Mouse (Mus musculus) midbrain, embryonic 12.5 days (tissue): Measurements from ENCODE around the gene Olfr605. TPM values are rescaled to one million over a fixed set of nuclear protein-coding genes. Genes with fewer than 3 reads are reported as not detected.
"Not testable (repeated sequence)": the region's sequence is repeated elsewhere in the genome, so short reads cannot be mapped to it uniquely, and the experiment has no call there.

Experiments
- ATAC-seq: fragments of 200-750 bp; cut with Nextera tagmentation; 2 replicates; pipeline ENCODE4 v1.8.0; 2017; ENCODE audit warnings: low read depth, moderate TSS enrichment, moderate library complexity; ENCODE audit not compliant: low FRiP score
- H3K27ac ChIP-seq: fragments of 300-500 bp; sonication (generic); replicated peaks from 2 replicates; pipeline ENCODE4 v1.5.1; 2016; ENCODE audit warnings: mild to moderate bottlenecking
- H3K27me3 ChIP-seq: fragments of 300-500 bp; sonication (generic); 2 replicates; pipeline ENCODE4 v1.6.1; 2016; ENCODE audit warnings: mild to moderate bottlenecking
- H3K36me3 ChIP-seq: fragments of 300-500 bp; sonication (generic); 2 replicates; pipeline ENCODE4 v1.6.1; 2016
- H3K4me1 ChIP-seq: fragments of 300-500 bp; sonication (generic); 2 replicates; pipeline ENCODE4 v1.6.1; 2016
- H3K4me2 ChIP-seq: fragments of 300-500 bp; sonication (generic); replicated peaks from 2 replicates; pipeline ENCODE4 v1.6.1; 2016; ENCODE audit warnings: mild to moderate bottlenecking, moderate library complexity
- H3K4me3 ChIP-seq: fragments of 300-500 bp; sonication (generic); 2 replicates; pipeline ENCODE4 v1.5.1; 2016; ENCODE audit warnings: mild to moderate bottlenecking
- H3K9ac ChIP-seq: fragments of 300-500 bp; sonication (generic); replicated peaks from 2 replicates; pipeline ENCODE4 v1.6.1; 2016; ENCODE audit warnings: mild to moderate bottlenecking, moderate library complexity
- H3K9me3 ChIP-seq: fragments of 300-500 bp; sonication (generic); 2 replicates; pipeline ENCODE4 v1.6.1; 2016; ENCODE audit warnings: mild to moderate bottlenecking
- whole genome bisulfite sequencing: fragments of 180-500 bp; shearing (Covaris S2); methylation state at CpG from one replicate; pipeline ENCODE4 v1.1.7; 2016; 5-methylcytosine and 5-hydroxymethylcytosine counted together
- microRNA-seq: library from miRNA; unstranded; fragments of <30 nt; microRNA quantifications from one replicate; pipeline ENCODE4, GENCODE M21; 2017
- polyA plus RNA-seq: library from polyadenylated mRNA; unstranded; fragments of >200 nt; fragmentation: Nextera tagmentation; extraction: Ambion mirVana; gene quantifications from 2 replicates; pipeline ENCODE4 v1.2.1, GENCODE M21; 2016

The Olfr605 gene
- polyA plus RNA-seq: not detected in 2 replicates

DNA sequence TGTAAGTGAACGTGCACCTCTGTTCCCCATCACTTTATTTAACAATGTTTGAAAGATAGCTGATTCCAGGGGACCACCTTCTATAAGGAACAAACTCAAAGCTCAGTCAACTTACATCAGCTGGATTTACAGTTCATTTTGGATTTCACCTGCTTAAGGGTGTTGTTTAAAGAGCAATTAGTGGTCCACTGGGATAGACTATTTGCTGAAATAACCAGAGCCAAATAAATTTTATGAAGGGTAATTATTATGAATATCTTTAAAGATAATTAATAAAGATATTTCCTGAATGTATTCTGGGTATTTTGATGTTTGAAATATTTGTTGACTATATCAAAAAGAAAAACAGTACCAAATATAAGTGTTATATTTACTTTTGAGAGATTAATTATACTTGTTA is at the start of gene Olfr605:
Olfr605 (minus strand) TSS at position 101 of the 400 bp plus-strand sequence.
- H3K4me2 ChIP-seq: no peak within 1 kb of the TSS
- H3K9ac ChIP-seq: no peak within 1 kb of the TSS
- ATAC-seq: no peak
- no peak within 1 kb of the TSS for H3K27ac ChIP-seq
- WGBS: 86% methylated on average over 1 of the region's 1 CpGs
- H3K9me3 ChIP-seq: no peaks in the 10 kb centered on the region
- no peak within 1 kb of the TSS for H3K4me3 ChIP-seq
- H3K27me3 ChIP-seq: no peaks in the 10 kb centered on the region
- H3K4me1 ChIP-seq: no peaks in the 10 kb centered on the region
- H3K36me3 ChIP-seq: no peaks in the 10 kb centered on the region

DNA sequence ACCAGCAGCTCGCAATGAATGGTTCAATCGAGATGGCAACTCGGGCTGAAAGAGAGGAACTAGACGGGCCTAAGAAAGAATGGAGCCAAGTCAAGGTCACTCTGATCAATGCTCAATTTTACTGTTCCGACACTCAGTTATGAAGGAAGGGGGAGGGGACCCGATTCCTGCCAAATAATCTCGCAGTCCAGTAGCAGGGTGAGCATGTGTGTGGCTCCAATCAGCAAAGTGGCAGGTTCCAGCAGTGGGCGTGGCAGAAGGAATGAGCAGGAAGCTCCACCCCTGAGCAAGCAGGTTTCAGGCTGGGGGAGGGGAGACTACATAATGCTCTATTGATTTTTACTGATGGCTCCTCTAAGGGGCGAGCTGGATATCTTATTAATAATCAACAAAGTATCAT is 31.9 kb upstream of the Olfr605 start:
- not testable (repeated sequence) for H3K27me3 ChIP-seq, ATAC-seq, H3K9ac ChIP-seq, H3K4me1 ChIP-seq, H3K36me3 ChIP-seq, H3K4me2 ChIP-seq, H3K27ac ChIP-seq, H3K4me3 ChIP-seq, H3K9me3 ChIP-seq
- 86% methylated on average over 9 of the region's 9 CpGs for WGBS

- H3K27me3 ChIP-seq: no peaks in the 10 kb centered on the region
- H3K9ac ChIP-seq: no peak within 1 kb of the TSS
- H3K36me3 ChIP-seq: no peaks in the 10 kb centered on the region
- no peak within 1 kb of the TSS for H3K4me3 ChIP-seq
- H3K27ac ChIP-seq: no peak within 1 kb of the TSS
- no peaks in the 10 kb centered on the region for H3K9me3 ChIP-seq
- H3K4me2 ChIP-seq: no peak within 1 kb of the TSS
- no peak for ATAC-seq
- H3K4me1 ChIP-seq: no peaks in the 10 kb centered on the region
Observed at GRCm38 (mm10) chr7:103469577-103469976, 24.3 kb upstream of the Olfr605 start, which contains the start of gene Olfr608. Olfr608 (plus strand) TSS chr7:103469877.

- Histone ChIP-seq H3K27ac (no peak overlapping the region), H3K9ac (no peak overlapping the region), H3K4me3 (no peak overlapping the region), H3K4me1 (no peaks in the 10 kb centered on the region), H3K27me3 (no peaks in the 10 kb centered on the region), H3K36me3 (no peaks in the 10 kb centered on the region), H3K4me2 (no peak overlapping the region), H3K9me3 (no peaks in the 10 kb centered on the region)
- no peak for ATAC-seq
- 92% methylated on average over 5 of the region's 5 CpGs for WGBS
Observed at GRCm38 (mm10) chr7:103460590-103460989, 15.4 kb upstream of the Olfr605 start.

DNA sequence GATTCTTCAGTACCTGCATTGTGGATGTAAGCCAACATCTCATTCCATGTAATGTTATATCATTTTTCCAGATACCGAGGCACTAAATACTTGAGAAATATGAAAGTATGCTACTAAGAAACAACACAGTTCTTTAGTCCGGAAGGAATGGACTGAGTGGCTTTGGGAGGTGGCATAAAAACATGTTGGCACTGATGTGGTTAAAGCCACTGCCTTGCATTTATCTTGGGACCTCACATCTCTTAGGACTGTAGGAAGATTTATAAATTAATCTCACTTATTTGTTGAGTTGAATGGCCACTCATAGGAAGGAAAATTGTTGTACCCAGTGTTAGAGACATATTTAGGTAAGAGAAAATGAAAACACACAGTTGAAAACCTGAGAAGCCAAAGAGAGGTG is 3.5 kb upstream of the Olfr605 start, which contains the start of gene Olfr606:
Olfr606 (plus strand) TSS at position 301 of the 400 bp plus-strand sequence.
- H3K27ac ChIP-seq: no peak within 1 kb of the TSS
- no peak within 1 kb of the TSS for H3K9ac ChIP-seq
- no peaks in the 10 kb centered on the region for H3K9me3 ChIP-seq
- WGBS: 91% methylated on average over 2 of the region's 2 CpGs
- H3K4me3 ChIP-seq: no peak within 1 kb of the TSS
- H3K4me2 ChIP-seq: no peak within 1 kb of the TSS
- H3K27me3 ChIP-seq: no peaks in the 10 kb centered on the region
- H3K4me1 ChIP-seq: no peaks in the 10 kb centered on the region
- no peaks in the 10 kb centered on the region for H3K36me3 ChIP-seq
- no peak for ATAC-seq

DNA sequence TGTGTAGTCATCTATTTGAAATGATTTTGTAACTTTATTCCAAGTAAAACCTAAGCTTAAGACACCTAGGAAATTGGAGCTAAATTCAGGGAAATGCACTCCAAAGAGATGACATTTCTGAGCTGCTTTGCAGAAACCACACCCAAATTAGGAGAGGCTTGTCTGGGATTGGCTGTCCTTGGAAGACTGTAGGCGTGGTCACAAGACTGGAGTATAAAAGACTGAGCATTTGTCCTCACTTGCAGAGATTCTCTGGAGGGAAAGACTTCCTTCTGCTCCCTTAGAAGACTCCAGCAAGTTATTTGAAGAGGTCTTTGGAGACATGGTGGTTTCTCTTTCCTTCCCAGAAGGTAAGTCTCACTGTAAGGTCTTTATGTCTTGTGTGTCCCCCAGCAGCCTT is 30.5 kb downstream of the Olfr605 start, which contains the start of gene Usp17lc:
Usp17lc (plus strand) TSS at position 301 of the 400 bp plus-strand sequence.
- not testable (repeated sequence) for H3K36me3 ChIP-seq, ATAC-seq, H3K4me2 ChIP-seq, H3K9me3 ChIP-seq, H3K4me1 ChIP-seq, H3K27me3 ChIP-seq, H3K27ac ChIP-seq, H3K4me3 ChIP-seq, H3K9ac ChIP-seq
- 38% methylated on average over 1 of the region's 1 CpGs for WGBS

DNA sequence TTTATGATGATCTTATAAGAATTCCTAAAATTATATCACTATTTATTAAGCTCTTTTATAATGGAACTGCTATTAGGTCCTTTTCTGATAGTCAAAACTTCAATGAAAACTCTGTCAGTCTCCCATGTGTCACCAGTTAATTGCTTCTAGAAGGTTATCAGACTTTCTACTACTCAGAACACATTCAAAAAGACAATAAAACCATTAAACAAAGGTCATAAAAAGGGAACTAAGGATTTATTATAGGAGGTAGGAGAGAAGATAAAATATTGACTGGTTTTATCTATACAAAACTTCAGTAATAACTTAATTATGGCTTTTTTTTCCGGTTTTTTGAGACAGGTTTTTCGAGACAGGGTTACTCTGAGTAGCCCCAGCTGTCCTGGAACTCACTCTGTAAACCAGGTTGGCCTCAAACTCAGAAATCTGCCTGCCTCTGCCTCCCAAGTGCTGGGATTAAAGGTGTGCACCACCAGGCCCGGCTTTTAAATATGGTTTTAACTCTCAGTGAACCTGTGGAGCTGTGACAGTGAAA is 38.7 kb downstream of the Olfr605 start:
- not testable (repeated sequence) for H3K4me1 ChIP-seq, H3K27ac ChIP-seq, H3K9ac ChIP-seq, H3K27me3 ChIP-seq, H3K4me2 ChIP-seq, H3K9me3 ChIP-seq, H3K4me3 ChIP-seq, ATAC-seq, H3K36me3 ChIP-seq
- 79% methylated on average over 3 of the region's 3 CpGs for WGBS

GRCm38 (mm10) chr7:103398981-103399380 is 46.3 kb downstream of the Olfr605 start:
- Histone ChIP-seq H3K9me3 (no peaks in the 10 kb centered on the region), H3K27ac (no peak overlapping the region), H3K9ac (no peak overlapping the region), H3K36me3 (no peaks in the 10 kb centered on the region), H3K27me3 (no peaks in the 10 kb centered on the region), H3K4me1 (no peaks in the 10 kb centered on the region), H3K4me2 (no peak overlapping the region), H3K4me3 (no peak overlapping the region)
- WGBS: 9% methylated on average over 1 of the region's 1 CpGs
- no peak for ATAC-seq

DNA sequence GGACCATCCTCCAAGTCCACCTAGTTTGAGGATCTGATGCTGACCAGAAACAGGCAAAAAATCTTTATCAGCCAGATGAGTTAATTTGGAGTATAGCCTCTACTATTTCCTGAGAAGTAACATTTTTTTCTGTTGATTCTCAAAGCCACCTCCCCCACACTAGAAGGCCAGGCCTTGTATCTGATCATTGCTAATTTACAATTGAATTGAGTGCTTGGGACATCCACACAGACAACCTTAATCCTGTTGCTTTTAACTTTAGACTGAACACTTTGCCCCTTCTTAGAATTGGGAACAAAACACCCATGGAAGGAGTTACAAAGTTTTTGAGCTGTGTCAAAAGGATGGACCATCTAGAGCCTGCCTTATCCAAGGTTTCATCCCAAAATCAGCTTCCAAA is 47.5 kb downstream of the Olfr605 start:
- ATAC-seq: no peak
- no peak overlapping the region for H3K27ac ChIP-seq
- no peaks in the 10 kb centered on the region for H3K9me3 ChIP-seq
- no peak overlapping the region for H3K4me3 ChIP-seq
- H3K4me2 ChIP-seq: no peak overlapping the region
- H3K36me3 ChIP-seq: no peaks in the 10 kb centered on the region
- H3K9ac ChIP-seq: no peak overlapping the region
- no peaks in the 10 kb centered on the region for H3K4me1 ChIP-seq
- H3K27me3 ChIP-seq: no peaks in the 10 kb centered on the region

Small RNA genes within 50 kb of the gene (microRNA-seq; reads per million reads assigned to microRNA genes)
- gene Gm25774: not detected

Other genes with a start within 250 kb of the Olfr605 start
- gene Olfr593, start 233.6 kb downstream of the Olfr605 start, polyA plus RNA-seq: not detected in 2 replicates
- gene Olfr594, start 228.4 kb downstream of the Olfr605 start, polyA plus RNA-seq: not detected in 2 replicates
- gene Usp17ld, start 192.9 kb downstream of the Olfr605 start, polyA plus RNA-seq: not detected in 2 replicates
- not detected in 2 replicates for gene Olfr596, start 139.8 kb downstream of the Olfr605 start, polyA plus RNA-seq
- gene Olfr597, start 129.1 kb downstream of the Olfr605 start, polyA plus RNA-seq: not detected in 2 replicates
- not detected in 2 replicates for gene Olfr598, start 121.9 kb downstream of the Olfr605 start, polyA plus RNA-seq
- gene Olfr599, start 109.5 kb downstream of the Olfr605 start, polyA plus RNA-seq: not detected in 2 replicates
- gene Olfr600, start 95.8 kb downstream of the Olfr605 start, polyA plus RNA-seq: not detected in 2 replicates
- gene Olfr601, start 82.8 kb downstream of the Olfr605 start, polyA plus RNA-seq: not detected in 2 replicates
- not detected in 2 replicates for gene Olfr603, start 59.3 kb downstream of the Olfr605 start, polyA plus RNA-seq
- not detected in 2 replicates for gene Usp17lc, start 30.4 kb downstream of the Olfr605 start, polyA plus RNA-seq
- not detected in 2 replicates for gene Olfr606, start 3.6 kb upstream of the Olfr605 start, polyA plus RNA-seq
- not detected in 2 replicates for gene Olfr607, start 18.7 kb upstream of the Olfr605 start, polyA plus RNA-seq
- gene Olfr608, start 24.4 kb upstream of the Olfr605 start, polyA plus RNA-seq: not detected in 2 replicates
- not detected in 2 replicates for gene Olfr609, start 52.6 kb upstream of the Olfr605 start, polyA plus RNA-seq
- gene Olfr610, start 66.7 kb upstream of the Olfr605 start, polyA plus RNA-seq: not detected in 2 replicates
- not detected in 2 replicates for gene Olfr611, start 75.4 kb upstream of the Olfr605 start, polyA plus RNA-seq
- not detected in 2 replicates for gene Olfr612, start 97.3 kb upstream of the Olfr605 start, polyA plus RNA-seq
- gene Olfr613, start 102.6 kb upstream of the Olfr605 start, polyA plus RNA-seq: not detected in 2 replicates
- gene Olfr615, start 110.6 kb upstream of the Olfr605 start, polyA plus RNA-seq: not detected in 2 replicates
- not detected in 2 replicates for gene Olfr616, start 123.7 kb upstream of the Olfr605 start, polyA plus RNA-seq
- gene Olfr617, start 127.6 kb upstream of the Olfr605 start, polyA plus RNA-seq: not detected in 2 replicates
- not detected in 2 replicates for gene Olfr618, start 144.7 kb upstream of the Olfr605 start, polyA plus RNA-seq
- not detected in 2 replicates for gene Olfr619, start 155.1 kb upstream of the Olfr605 start, polyA plus RNA-seq
- not detected in 2 replicates for gene Olfr620, start 167.1 kb upstream of the Olfr605 start, polyA plus RNA-seq
- not detected in 2 replicates for gene Olfr622, start 197.3 kb upstream of the Olfr605 start, polyA plus RNA-seq
- gene Olfr623, start 218.3 kb upstream of the Olfr605 start, polyA plus RNA-seq: not detected in 2 replicates
- not detected in 2 replicates for gene Olfr624, start 225.8 kb upstream of the Olfr605 start, polyA plus RNA-seq
- not detected in 2 replicates for gene Olfr625-ps1, start 237.3 kb upstream of the Olfr605 start, polyA plus RNA-seq